Mouse (Mus musculus) stomach, postnatal 0 days (tissue): Measurements from ENCODE around the gene Islr. TPM values are rescaled to one million over a fixed set of nuclear protein-coding genes. Genes with fewer than 3 reads are reported as not detected.

ENCODE experiments used
- ATAC-seq: fragments of 200-750 bp; cut with Nextera tagmentation; 2 replicates; pipeline ENCODE4 v1.8.0; 2017; ENCODE audit not compliant: low FRiP score, low TSS enrichment
- DNase-seq: peaks from one replicate; pipeline ENCODE4 v3.0.0-alpha.2; 2016; ENCODE audit warnings: low spot score
- H3K27ac ChIP-seq: fragments of 300-500 bp; sonication (generic); replicated peaks from 2 replicates; pipeline ENCODE4 v1.5.1; 2014; ENCODE audit warnings: mild to moderate bottlenecking, control low read depth
- H3K27me3 ChIP-seq: fragments of 300-500 bp; sonication (generic); 2 replicates; pipeline ENCODE4 v1.6.1; 2014; ENCODE audit warnings: low read length; ENCODE audit not compliant: control insufficient read depth, insufficient read depth
- H3K36me3 ChIP-seq: fragments of 300-500 bp; sonication (generic); 2 replicates; pipeline ENCODE4 v1.6.1; 2014; ENCODE audit warnings: low read length, mixed read lengths; ENCODE audit not compliant: control insufficient read depth, insufficient read depth
- H3K4me1 ChIP-seq: fragments of 300-500 bp; sonication (generic); replicated peaks from 2 replicates; pipeline ENCODE4 v1.6.1; 2014; ENCODE audit warnings: antibody characterized with exemption; ENCODE audit not compliant: control insufficient read depth, insufficient read depth
- H3K4me2 ChIP-seq: fragments of 300-500 bp; sonication (generic); replicated peaks from 2 replicates; pipeline ENCODE4 v1.6.1; 2014; ENCODE audit warnings: low read depth, mild to moderate bottlenecking, control low read depth, moderate library complexity
- H3K4me3 ChIP-seq: fragments of 300-500 bp; sonication (generic); 2 replicates; pipeline ENCODE4 v1.5.1; 2014; ENCODE audit warnings: low read depth, low read length, control low read depth
- H3K9ac ChIP-seq: fragments of 300-500 bp; sonication (generic); 2 replicates; pipeline ENCODE4 v1.6.1; 2014; ENCODE audit warnings: mild to moderate bottlenecking, low read length, control low read depth, mixed read lengths
- H3K9me3 ChIP-seq: fragments of 300-500 bp; sonication (generic); 2 replicates; pipeline ENCODE4 v1.6.1; 2016; ENCODE audit warnings: low read length; ENCODE audit not compliant: control insufficient read depth
- CTCF ChIP-seq: IDR thresholded peaks from 2 replicates; pipeline ENCODE4 v1.5.1; 2016; ENCODE audit warnings: antibody characterized with exemption, low read depth, mild to moderate bottlenecking, moderate library complexity
- EP300 ChIP-seq: optimal IDR thresholded peaks from 2 replicates; pipeline ENCODE3; 2016; ENCODE audit warnings: antibody characterized with exemption
- WGBS: fragments of 180-500 bp; shearing (Covaris S2); extraction: QIAGEN DNeasy Blood & Tissue Kit; methylation state at CpG from one replicate; pipeline ENCODE4 v1.1.7; 2014; 5-methylcytosine and 5-hydroxymethylcytosine counted together
- polyA plus RNA-seq: library from polyadenylated mRNA; unstranded; fragments of >200 nt; fragmentation: Nextera tagmentation; extraction: Ambion mirVana; gene quantifications from 2 replicates; pipeline ENCODE4 v1.2.1, GENCODE M21; 2015

Gene Islr
- polyA plus RNA-seq, 1 experiment from 2014 or later, result 46.5 TPM

DNA sequence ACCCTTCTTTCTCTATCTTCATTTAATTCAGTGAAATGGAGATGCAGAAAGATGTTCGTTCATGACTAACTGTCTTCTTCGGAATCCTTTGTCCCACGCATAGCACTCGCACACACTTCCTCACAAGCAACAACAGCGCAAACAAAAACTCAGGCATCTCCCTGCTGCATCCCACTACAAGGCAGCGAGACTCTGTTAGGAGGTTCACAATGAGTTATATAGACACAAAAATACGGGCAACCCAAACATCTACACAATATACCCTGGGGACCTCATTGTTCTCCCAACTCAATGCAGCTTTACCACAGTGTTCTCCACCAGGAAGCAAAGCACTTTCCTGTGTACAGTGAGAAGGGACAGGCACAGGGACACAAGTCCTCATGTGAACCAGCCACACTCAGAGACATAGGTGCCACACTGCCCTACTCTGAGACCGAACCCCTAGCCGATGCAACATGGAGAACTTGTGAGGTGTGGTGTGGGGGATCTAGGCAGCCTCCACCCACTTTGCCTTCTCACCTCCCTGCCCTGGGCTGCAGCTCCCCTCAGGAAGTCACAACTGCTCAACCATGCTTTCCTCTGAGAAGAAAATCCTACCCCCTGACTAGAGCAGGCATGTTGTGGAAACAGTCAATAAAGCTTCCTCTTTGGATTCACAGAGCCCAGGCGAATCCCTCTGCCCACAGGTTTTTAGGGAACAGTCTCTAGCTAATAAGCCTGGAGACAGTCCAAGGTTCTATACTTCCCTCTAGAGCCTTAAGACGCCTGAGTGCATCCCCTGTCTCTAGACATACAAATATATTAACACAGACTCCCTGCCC, 3.6 kb downstream of the Islr start:
- Histone ChIP-seq H3K9ac (no peak overlapping the region), H3K4me2 (no peak overlapping the region), H3K4me3 (no peak overlapping the region), H3K4me1 (no peaks in the 10 kb centered on the region), H3K27me3 (peaks cover 48% of the 10 kb centered on the region), H3K9me3 (no peaks in the 10 kb centered on the region), H3K36me3 (no peaks in the 10 kb centered on the region), H3K27ac (no peak overlapping the region)
- 14% methylated on average over 11 of the region's 11 CpGs for WGBS
- no peak for ATAC-seq
- DNase-seq, result no peak
- TF ChIP-seq EP300 (no peak), CTCF (no peak)

DNA sequence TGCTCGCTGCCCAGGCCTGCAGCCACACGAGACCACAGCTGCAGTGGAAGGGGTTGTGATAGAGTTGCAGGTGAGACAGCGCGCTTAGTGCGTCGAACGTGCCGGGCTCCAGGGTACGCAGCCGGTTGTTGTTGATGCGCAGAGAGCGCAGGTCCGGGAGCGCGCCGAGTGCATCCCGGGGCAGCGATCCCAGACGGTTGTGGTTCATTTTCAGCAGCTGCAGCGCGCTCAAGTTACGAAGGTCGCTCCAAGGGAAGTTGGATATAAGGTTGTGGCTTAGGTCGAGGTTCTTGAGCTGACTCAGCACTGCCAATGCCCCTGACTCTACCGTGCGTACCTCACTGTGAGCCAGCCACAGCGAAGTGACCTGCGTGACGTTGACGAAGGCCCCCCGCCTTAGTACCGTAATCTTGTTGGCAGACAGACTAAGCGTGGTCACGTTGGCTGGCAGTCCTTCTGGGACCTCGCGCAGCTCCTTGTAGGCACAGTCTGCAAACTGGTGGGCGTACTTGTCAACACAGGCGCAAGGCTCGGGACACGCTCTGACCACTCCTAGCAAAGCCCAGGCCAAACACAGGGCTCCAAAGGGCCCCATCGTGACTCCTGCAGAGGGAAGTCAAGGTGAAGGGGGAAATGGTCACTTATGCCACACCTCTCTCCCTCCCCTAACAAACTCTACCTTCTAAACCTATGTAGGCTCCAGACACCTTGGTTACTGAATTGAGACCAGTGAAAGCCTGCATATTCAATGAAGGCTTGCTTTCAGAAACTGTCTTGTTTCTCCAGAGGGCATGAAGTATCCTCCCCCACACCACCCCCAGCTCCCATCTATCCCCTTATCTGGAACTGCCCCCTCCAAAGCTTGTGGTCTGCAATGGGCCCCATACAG, 4.5 kb downstream of the Islr start:
- Histone ChIP-seq H3K4me3 (no peak overlapping the region), H3K27me3 (peaks cover 48% of the 10 kb centered on the region), H3K4me2 (no peak overlapping the region), H3K4me1 (no peaks in the 10 kb centered on the region), H3K27ac (no peak overlapping the region), H3K9me3 (no peaks in the 10 kb centered on the region), H3K9ac (no peak overlapping the region), H3K36me3 (no peaks in the 10 kb centered on the region)
- DNase-seq (no peak), ATAC-seq (no peak)
- 3% methylated on average over 41 of the region's 41 CpGs for WGBS
- TF ChIP-seq EP300, result no peak
- TF ChIP-seq CTCF, result no peak

DNA sequence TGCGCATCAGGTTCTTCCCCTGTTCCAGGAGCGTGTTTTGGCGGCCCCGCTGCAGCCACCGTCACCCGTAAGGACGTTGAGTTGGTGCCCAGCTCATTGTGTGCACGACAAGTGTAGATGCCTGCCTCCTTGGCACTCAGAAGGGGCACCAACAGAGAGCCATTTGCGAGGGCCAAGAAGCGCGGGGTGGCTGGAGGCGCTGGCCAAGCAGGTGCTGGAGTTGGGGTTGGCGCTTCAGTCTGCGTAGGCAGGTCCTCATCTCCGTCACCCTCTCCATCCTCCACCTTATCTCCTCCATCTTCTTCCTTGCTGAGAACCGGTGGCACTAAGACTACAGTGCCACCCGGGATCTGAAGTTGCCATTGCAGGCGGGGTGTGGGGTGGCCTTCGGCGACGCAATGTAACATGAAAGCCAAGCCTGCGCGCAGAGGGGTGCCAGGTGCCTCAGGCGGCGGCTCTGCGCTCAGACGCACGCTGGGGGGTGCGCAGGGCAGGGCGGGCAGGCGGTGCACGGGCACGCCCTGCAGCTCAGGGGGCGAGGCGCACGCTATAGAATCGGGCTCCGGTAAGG, 5.2 kb downstream of the Islr start:
- Histone ChIP-seq H3K36me3 (no peaks in the 10 kb centered on the region), H3K4me3 (no peak overlapping the region), H3K27ac (no peak overlapping the region), H3K9ac (no peak overlapping the region), H3K27me3 (peaks cover 48% of the 10 kb centered on the region), H3K4me2 (no peak overlapping the region), H3K9me3 (no peaks in the 10 kb centered on the region), H3K4me1 (no peaks in the 10 kb centered on the region)
- 2% methylated on average over 38 of the region's 38 CpGs for WGBS
- DNase-seq, result no peak
- no peak for TF ChIP-seq EP300
- no peak for ATAC-seq

DNA sequence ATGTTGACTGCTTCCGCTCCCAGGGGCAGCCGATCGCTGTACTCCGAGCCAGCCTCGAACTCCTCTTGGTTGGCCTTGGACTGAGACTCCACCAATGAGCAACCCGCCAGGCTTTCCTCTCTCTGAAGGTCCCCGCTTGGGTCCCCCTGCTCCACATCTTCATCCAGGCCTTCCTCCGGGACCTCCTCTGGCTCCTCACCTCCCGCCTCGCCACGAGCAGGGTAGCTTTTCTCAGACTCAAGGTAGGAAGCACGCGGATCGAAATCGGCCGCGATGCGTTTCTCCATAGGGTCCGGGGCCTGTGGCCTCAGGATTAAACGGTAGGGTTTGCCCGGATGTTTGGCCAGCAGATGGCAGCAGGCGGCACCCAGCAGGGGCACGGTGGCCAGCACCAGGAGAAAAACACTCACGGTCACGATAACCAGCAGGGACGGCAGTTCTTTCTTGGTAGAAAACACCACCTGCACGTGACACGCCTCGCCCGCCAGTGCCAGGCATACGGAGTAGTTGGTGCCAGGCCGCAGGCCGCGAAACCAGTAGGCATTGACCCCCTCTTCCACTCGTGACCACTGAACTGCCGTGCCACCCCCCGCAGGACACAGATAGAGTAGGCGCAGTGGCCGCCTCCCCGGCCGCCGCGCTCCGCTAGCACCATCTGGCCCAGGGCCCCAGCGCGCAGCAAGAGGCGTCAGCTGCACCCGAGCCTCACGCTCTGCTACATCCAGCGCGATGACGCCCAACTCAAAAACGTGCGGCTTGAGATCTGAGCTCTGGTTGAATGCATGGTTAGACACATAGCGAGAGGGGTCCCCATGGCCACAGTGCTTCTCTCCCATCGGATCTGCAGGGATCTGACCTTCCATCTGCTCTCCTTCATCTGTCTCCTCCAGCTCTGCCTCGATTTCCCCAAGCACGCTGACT, 6.1 kb downstream of the Islr start:
- TF ChIP-seq EP300, result no peak
- TF ChIP-seq CTCF, result peak; percentile 71
- Histone ChIP-seq H3K9me3 (no peaks in the 10 kb centered on the region), H3K27me3 (peaks cover 45% of the 10 kb centered on the region), H3K27ac (no peak overlapping the region), H3K4me2 (peak overlapping the region; percentile 41), H3K4me1 (no peaks in the 10 kb centered on the region), H3K9ac (0 out of 2 replicates have a peak overlapping the region, but pooled peaks have one; percentile 18), H3K36me3 (no peaks in the 10 kb centered on the region), H3K4me3 (peak overlapping the region; percentile 19)
- WGBS, result 1% methylated on average over 58 of the region's 58 CpGs
- no peak for ATAC-seq
- peak; percentile 57 for DNase-seq
